Mouse (Mus musculus): ENCODE measurements at regions not wholly inside any gene's neighbourhood (a gene's known extent, or its start where the extent isn't known, plus 50 kb on each side); places are given as distances from the start of the nearest gene placed in this dataset.

- Histone ChIP-seq H3K4me1 (replicated peaks; ENCODE audit: low read depth, low read length) (no peaks in the 10 kb centered on the region), H3K36me3 (ENCODE audit: insufficient read depth, low read length) (no peaks in the 10 kb centered on the region), H3K27me3 (ENCODE audit: insufficient read depth, low read length) (peaks cover 4% of the 10 kb centered on the region; the same call in 1 of the 2 replicates), H3K4me3 (replicated peaks; ENCODE audit: low read length) (no peak overlapping the region), H3K9me3 (ENCODE audit: low read length) (no peaks in the 10 kb centered on the region)
- TF ChIP-seq POU5F1 (IDR thresholded peaks at IDR 0.05; ENCODE audit: borderline replicate concordance, low read length) (no peak), CTCF (conservative IDR thresholded peaks at IDR 0.05; ENCODE audit: low read length) (no peak), NANOG (IDR thresholded peaks at IDR 0.05; ENCODE audit: borderline replicate concordance, low read length) (no peak)
Measured at GRCm38 (mm10) chr8:8325420-8325819, 335.6 kb downstream of the Efnb2 start.

- Histone ChIP-seq H3K4me3 (replicated peaks; ENCODE audit: low read length) (no peak overlapping the region), H3K27me3 (ENCODE audit: insufficient read depth, low read length) (peaks cover 4% of the 10 kb centered on the region; the same call in 1 of the 2 replicates), H3K4me1 (replicated peaks; ENCODE audit: low read depth, low read length) (no peaks in the 10 kb centered on the region), H3K36me3 (ENCODE audit: insufficient read depth, low read length) (no peaks in the 10 kb centered on the region), H3K9me3 (ENCODE audit: low read length) (no peaks in the 10 kb centered on the region)
- TF ChIP-seq POU5F1 (IDR thresholded peaks at IDR 0.05; ENCODE audit: borderline replicate concordance, low read length) (no peak), CTCF (conservative IDR thresholded peaks at IDR 0.05; ENCODE audit: low read length) (no peak), NANOG (IDR thresholded peaks at IDR 0.05; ENCODE audit: borderline replicate concordance, low read length) (no peak)
Measured at GRCm38 (mm10) chr8:8324520-8324919, 336.5 kb downstream of the Efnb2 start.

- TF ChIP-seq NANOG (IDR thresholded peaks at IDR 0.05; ENCODE audit: borderline replicate concordance, low read length) = no peak
- TF ChIP-seq POU5F1 (IDR thresholded peaks at IDR 0.05; ENCODE audit: borderline replicate concordance, low read length) = no peak
- TF ChIP-seq CTCF (conservative IDR thresholded peaks at IDR 0.05; ENCODE audit: low read length) = no peak
- no peaks in the 10 kb centered on the region for H3K9me3 ChIP-seq (ENCODE audit: low read length)
- no peaks in the 10 kb centered on the region for H3K36me3 ChIP-seq (ENCODE audit: insufficient read depth, low read length)
- no peaks in the 10 kb centered on the region for H3K4me1 ChIP-seq (replicated peaks; ENCODE audit: low read depth, low read length)
- H3K27me3 ChIP-seq (ENCODE audit: insufficient read depth, low read length) = no peaks in the 10 kb centered on the region
- no peak overlapping the region for H3K4me3 ChIP-seq (replicated peaks; ENCODE audit: low read length)
Measured at GRCm38 (mm10) chr8:8308253-8308652, 352.8 kb downstream of the Efnb2 start.

GRCm38 (mm10) chr8:8307487-8307886, 353.6 kb downstream of the Efnb2 start:
- H3K4me1 ChIP-seq (replicated peaks; ENCODE audit: low read depth, low read length) = no peaks in the 10 kb centered on the region
- no peaks in the 10 kb centered on the region for H3K9me3 ChIP-seq (ENCODE audit: low read length)
- H3K36me3 ChIP-seq (ENCODE audit: insufficient read depth, low read length) = no peaks in the 10 kb centered on the region
- H3K4me3 ChIP-seq (replicated peaks; ENCODE audit: low read length) = no peak overlapping the region
- TF ChIP-seq POU5F1 (IDR thresholded peaks at IDR 0.05; ENCODE audit: borderline replicate concordance, low read length) = no peak
- TF ChIP-seq CTCF (conservative IDR thresholded peaks at IDR 0.05; ENCODE audit: low read length) = no peak
- TF ChIP-seq NANOG (IDR thresholded peaks at IDR 0.05; ENCODE audit: borderline replicate concordance, low read length) = no peak
- H3K27me3 ChIP-seq (ENCODE audit: insufficient read depth, low read length) = no peaks in the 10 kb centered on the region

GRCm38 (mm10) chr8:8299965-8300767, 360.9 kb downstream of the Efnb2 start:
- no peaks in the 10 kb centered on the region for H3K27me3 ChIP-seq (ENCODE audit: insufficient read depth, low read length)
- no peaks in the 10 kb centered on the region for H3K4me1 ChIP-seq (replicated peaks; ENCODE audit: low read depth, low read length)
- H3K4me3 ChIP-seq (replicated peaks; ENCODE audit: low read length) = no peak overlapping the region
- TF ChIP-seq POU5F1 (IDR thresholded peaks at IDR 0.05; ENCODE audit: borderline replicate concordance, low read length) = no peak
- H3K9me3 ChIP-seq (ENCODE audit: low read length) = no peaks in the 10 kb centered on the region
- no peaks in the 10 kb centered on the region for H3K36me3 ChIP-seq (ENCODE audit: insufficient read depth, low read length)

- H3K36me3 ChIP-seq (ENCODE audit: insufficient read depth, low read length) = no peaks in the 10 kb centered on the region
- no peaks in the 10 kb centered on the region for H3K9me3 ChIP-seq (ENCODE audit: low read length)
- TF ChIP-seq CTCF (conservative IDR thresholded peaks at IDR 0.05; ENCODE audit: low read length) (no peak), NANOG (IDR thresholded peaks at IDR 0.05; ENCODE audit: borderline replicate concordance, low read length) (no peak), POU5F1 (IDR thresholded peaks at IDR 0.05; ENCODE audit: borderline replicate concordance, low read length) (no peak)
- no peaks in the 10 kb centered on the region for H3K27me3 ChIP-seq (ENCODE audit: insufficient read depth, low read length)
- no peak overlapping the region for H3K4me3 ChIP-seq (replicated peaks; ENCODE audit: low read length)
- no peaks in the 10 kb centered on the region for H3K4me1 ChIP-seq (replicated peaks; ENCODE audit: low read depth, low read length)
Measured at GRCm38 (mm10) chr8:8292577-8293247, 368.3 kb downstream of the Efnb2 start.

GRCm38 (mm10) chr8:8285876-8286275, 375.2 kb downstream of the Efnb2 start:
- H3K27me3 ChIP-seq (ENCODE audit: insufficient read depth, low read length) = no peaks in the 10 kb centered on the region
- no peak for TF ChIP-seq CTCF (conservative IDR thresholded peaks at IDR 0.05; ENCODE audit: low read length)
- no peak for TF ChIP-seq NANOG (IDR thresholded peaks at IDR 0.05; ENCODE audit: borderline replicate concordance, low read length)
- TF ChIP-seq POU5F1 (IDR thresholded peaks at IDR 0.05; ENCODE audit: borderline replicate concordance, low read length) = no peak
- no peak overlapping the region for H3K4me3 ChIP-seq (replicated peaks; ENCODE audit: low read length)
- H3K9me3 ChIP-seq (ENCODE audit: low read length) = no peaks in the 10 kb centered on the region
- H3K36me3 ChIP-seq (ENCODE audit: insufficient read depth, low read length) = no peaks in the 10 kb centered on the region
- no peaks in the 10 kb centered on the region for H3K4me1 ChIP-seq (replicated peaks; ENCODE audit: low read depth, low read length)

GRCm38 (mm10) chr8:8274987-8275386, 386.1 kb downstream of the Efnb2 start:
- Histone ChIP-seq H3K36me3 (ENCODE audit: insufficient read depth, low read length) (no peaks in the 10 kb centered on the region), H3K4me1 (replicated peaks; ENCODE audit: low read depth, low read length) (no peaks in the 10 kb centered on the region), H3K9me3 (ENCODE audit: low read length) (no peaks in the 10 kb centered on the region), H3K27me3 (ENCODE audit: insufficient read depth, low read length) (no peaks in the 10 kb centered on the region), H3K4me3 (replicated peaks; ENCODE audit: low read length) (no peak overlapping the region)
- TF ChIP-seq NANOG (IDR thresholded peaks at IDR 0.05; ENCODE audit: borderline replicate concordance, low read length) (no peak), CTCF (conservative IDR thresholded peaks at IDR 0.05; ENCODE audit: low read length) (no peak), POU5F1 (IDR thresholded peaks at IDR 0.05; ENCODE audit: borderline replicate concordance, low read length) (no peak)

Measured in E14TG2a.4 (cell line).